Mouse (Mus musculus) lung, postnatal 0 days (tissue): ENCODE measurements around the gene Ppp2r5d.

Source experiments
- CTCF ChIP-seq: IDR thresholded peaks from 2 replicates; pipeline ENCODE4 v1.5.1; 2016; ENCODE audit warnings: antibody characterized with exemption, mild to moderate bottlenecking
- EP300 ChIP-seq: IDR thresholded peaks from 2 replicates; pipeline ENCODE4 v1.6.1; 2016; ENCODE audit warnings: antibody characterized with exemption, mild to moderate bottlenecking, control low read depth

DNA sequence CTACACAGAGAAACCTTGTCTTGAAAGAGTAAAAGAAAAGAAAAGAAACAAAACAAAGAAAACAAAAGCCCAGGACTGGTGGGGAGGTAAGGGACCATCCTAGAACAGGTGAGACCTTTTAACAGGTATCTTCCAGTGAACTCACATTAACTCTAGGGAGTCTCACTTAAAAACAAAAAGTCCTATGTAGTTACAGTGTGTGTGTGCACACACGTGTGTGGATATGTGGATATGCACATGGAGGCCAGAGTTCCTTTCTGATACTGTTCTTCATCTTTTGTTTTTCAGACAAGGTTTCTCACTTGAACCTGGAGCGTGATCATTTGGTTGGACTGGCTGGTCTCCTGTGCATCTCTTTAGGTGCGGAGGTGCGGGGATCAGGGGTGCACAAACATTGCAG lies 45.7 kb upstream of the Ppp2r5d start:
- TF ChIP-seq CTCF (no peak), EP300 (no peak)
